ENCODE assay signal across 7 mouse cellular contexts in the genomic region with DNA sequence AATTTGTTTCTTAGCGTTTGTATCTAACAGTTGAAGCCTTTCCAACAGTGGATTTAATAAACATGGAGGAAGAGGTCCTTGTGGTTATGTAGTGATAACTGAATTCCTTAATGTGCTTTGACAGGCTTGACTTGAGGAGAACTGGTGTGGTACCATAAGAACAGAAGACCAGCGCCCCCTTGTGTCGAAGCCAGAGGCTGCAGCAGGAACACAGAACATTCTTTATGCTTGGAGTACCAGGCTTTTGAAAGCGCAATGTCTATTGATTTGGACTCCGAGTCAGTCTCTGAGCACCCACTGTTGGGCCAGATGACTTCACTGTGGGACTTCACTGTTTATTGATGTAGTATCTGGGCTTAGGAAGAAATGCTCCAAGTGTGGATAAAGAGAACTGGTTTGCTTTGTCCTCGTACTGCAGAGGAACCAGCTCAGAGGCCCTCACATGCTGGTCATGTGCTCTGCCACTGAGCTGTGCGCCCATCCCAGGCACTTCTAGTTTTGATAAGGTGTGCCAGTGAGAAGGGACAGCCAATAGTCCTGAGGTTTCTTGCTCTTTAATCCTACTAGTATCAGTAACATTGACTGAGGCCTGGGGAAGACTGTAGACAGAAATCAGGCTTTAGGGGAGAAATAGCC. TPM values are rescaled to one million over a fixed set of nuclear protein-coding genes. Genes with fewer than 3 reads are reported as not detected.
DNase-seq lines count a peak whose midpoint lies in the region; ATAC-seq lines count a peak whose summit lies in the region.

No protein-coding gene starts in this region.

- no peak overlapping the region for H3K27ac ChIP-seq in limb, embryonic 10.5 days
- H3K27ac ChIP-seq in midbrain, embryonic 14.5 days (replicated peaks; ENCODE audit: low read depth, low read length): no peak overlapping the region

- peak; percentile 85 to 96 for DNase-seq in adrenal gland, adult (ENCODE audit: inconsistent age in 2 of 2, low spot score in 1 of 2)
- DNase-seq in cerebellum, postnatal 4 days (ENCODE audit: low spot score in 2 of 2): peak; percentile 90 to 92
- DNase-seq in gastrocnemius, postnatal 25 days: peak; percentile 66
- DNase-seq in kidney, adult 18-20 months: peak; percentile 91
- DNase-seq in limb, embryonic 10.5 days (ENCODE audit: low spot score): peak; percentile 91
- DNase-seq in midbrain, embryonic 14.5 days: peak; percentile 93
- DNase-seq in spleen, adult 18-20 months: peak; percentile 66 to 86

- no peaks in the 10 kb centered on the region for H3K4me1 ChIP-seq in limb, embryonic 10.5 days
- H3K4me1 ChIP-seq in midbrain, embryonic 14.5 days (ENCODE audit: control insufficient read depth, insufficient read depth, low read length): no peaks in the 10 kb centered on the region

- 50% methylated on average over 7 of the region's 7 CpGs for WGBS in limb, embryonic 10.5 days
- 32% methylated on average over 7 of the region's 7 CpGs for WGBS in midbrain, embryonic 14.5 days

- H3K4me2 ChIP-seq in midbrain, embryonic 14.5 days (ENCODE audit: low read length): no peak overlapping the region

- peak; percentile 46; the same call in 1 of the 2 replicates for ATAC-seq in midbrain, embryonic 14.5 days (ENCODE audit: low FRiP score, low TSS enrichment)

- no peaks in the 10 kb centered on the region for H3K36me3 ChIP-seq in limb, embryonic 10.5 days
- no peaks in the 10 kb centered on the region for H3K36me3 ChIP-seq in midbrain, embryonic 14.5 days (ENCODE audit: control insufficient read depth, insufficient read depth, low read length)

- no peaks in the 10 kb centered on the region for H3K27me3 ChIP-seq in limb, embryonic 10.5 days (ENCODE audit: low read depth, poor library complexity, severe bottlenecking)
- no peaks in the 10 kb centered on the region for H3K27me3 ChIP-seq in midbrain, embryonic 14.5 days (ENCODE audit: control insufficient read depth, insufficient read depth, low read length)

- H3K4me3 ChIP-seq in limb, embryonic 10.5 days: no peak overlapping the region
- H3K4me3 ChIP-seq in midbrain, embryonic 14.5 days (replicated peaks; ENCODE audit: low read depth, low read length): no peak overlapping the region

- no peaks in the 10 kb centered on the region for H3K9me3 ChIP-seq in limb, embryonic 10.5 days (replicated peaks)
- no peaks in the 10 kb centered on the region for H3K9me3 ChIP-seq in midbrain, embryonic 14.5 days (ENCODE audit: control insufficient read depth, low read length)

- no peak overlapping the region for H3K9ac ChIP-seq in midbrain, embryonic 14.5 days (replicated peaks; ENCODE audit: low read length)

RNA-seq across cellular contexts. Expression of a gene that starts 7.8 kb away (rescaled TPM):
- 10 to 100 TPM; 14.8 to 16.8 TPM for total RNA-seq in gastrocnemius, postnatal 25 days (2021)
- 278 and 295 TPM in 2 replicates for polyA plus RNA-seq in limb, embryonic 10.5 days (2016; fragmentation: Nextera tagmentation; extraction: Ambion mirVana)
- polyA plus RNA-seq in midbrain, embryonic 14.5 days (2014; fragmentation: Nextera tagmentation; extraction: Ambion mirVana): 71.6 and 98.4 TPM in 2 replicates

RNA-seq across cellular contexts. Expression of a gene that starts 38.4 kb away (rescaled TPM):
- total RNA-seq in gastrocnemius, postnatal 25 days (2021): 100 to 1,000 TPM; 583 to 623 TPM
- 254 and 280 TPM in 2 replicates for polyA plus RNA-seq in limb, embryonic 10.5 days (2016; fragmentation: Nextera tagmentation; extraction: Ambion mirVana)
- polyA plus RNA-seq in midbrain, embryonic 14.5 days (2014; fragmentation: Nextera tagmentation; extraction: Ambion mirVana): 336 and 363 TPM in 2 replicates

RNA-seq across cellular contexts. Expression of a gene that starts 39.1 kb away (rescaled TPM):
- total RNA-seq in gastrocnemius, postnatal 25 days (2021): 10 to 100 TPM; 30.5 to 33.2 TPM
- 35.6 and 41.5 TPM in 2 replicates for polyA plus RNA-seq in limb, embryonic 10.5 days (2016; fragmentation: Nextera tagmentation; extraction: Ambion mirVana)
- polyA plus RNA-seq in midbrain, embryonic 14.5 days (2014; fragmentation: Nextera tagmentation; extraction: Ambion mirVana): 37.0 and 39.0 TPM in 2 replicates
